Mouse (Mus musculus): ENCODE data around the gene Zbtb41. TPM values are rescaled to one million over a fixed set of nuclear protein-coding genes. Genes with fewer than 3 reads are reported as not detected.

Zbtb41 gene
- total RNA-seq (2021) (10 to 100 TPM; 20.5 to 23.4 TPM), polyA plus RNA-seq (2012; rRNA removed) (2.9 and 8.5 TPM in 2 replicates)
- long read RNA-seq, full-length matches to known transcripts, result 2 of 13 reads
- long read RNA-seq, partial matches to known transcripts, result 1 of 13 reads
- long read RNA-seq, other reads (novel, unspliced or antisense), result 10 of 13 reads

DNA sequence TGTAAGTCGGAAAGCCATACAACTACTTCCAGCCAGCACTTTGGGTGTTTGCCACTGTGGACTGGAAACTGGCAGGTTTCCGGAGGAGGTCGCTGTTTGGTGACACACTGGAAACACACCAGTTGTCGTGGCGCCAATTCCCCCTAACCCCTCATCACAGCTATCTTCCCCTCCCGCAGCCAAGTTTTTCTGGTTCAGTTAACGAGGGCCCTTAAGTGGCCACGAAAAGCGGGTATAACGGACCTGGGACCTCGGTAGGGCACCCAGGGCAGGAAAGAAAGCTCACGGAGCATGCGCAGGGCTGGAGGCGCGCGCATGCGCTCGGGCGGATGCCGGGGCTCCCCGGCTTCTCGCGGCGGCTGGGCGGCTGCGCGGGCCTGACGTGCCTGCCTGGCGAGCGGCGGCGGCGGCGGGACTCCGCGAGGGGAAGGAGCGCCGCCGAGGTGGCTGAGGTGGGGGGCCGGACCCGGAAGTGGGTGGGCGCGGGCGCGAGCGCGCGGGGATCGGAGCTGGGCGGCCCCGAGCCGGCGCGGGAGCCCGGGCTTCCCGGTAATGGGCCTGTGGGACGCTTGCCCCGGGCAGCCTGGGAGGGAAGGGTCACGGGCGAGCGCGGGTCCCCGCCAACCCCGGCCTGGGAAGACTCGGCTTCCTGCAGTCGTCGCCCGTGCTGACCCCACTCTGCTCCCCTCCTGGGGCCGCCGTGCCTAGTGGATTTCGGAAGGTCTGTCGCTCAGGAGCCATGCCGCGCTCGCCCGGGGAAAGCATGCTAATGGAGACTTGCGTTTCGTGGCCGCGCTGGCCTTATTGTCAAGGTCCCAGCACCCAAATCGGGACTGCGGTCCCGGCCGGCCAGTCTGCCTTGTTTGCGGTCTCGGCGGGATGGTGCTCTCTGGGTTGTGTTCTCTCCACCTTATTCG, at the start of gene Zbtb41:
Zbtb41 (plus strand) TSS at position 414 of the 917 bp plus-strand sequence.
- H3K79me2 ChIP-seq (replicated peaks; ENCODE audit: control insufficient read depth, insufficient read depth, low read length), result peaks cover 2% of the 10 kb centered on the region; the same call in 1 of the 2 replicates
- H3K36me3 ChIP-seq (ENCODE audit: control insufficient read depth, insufficient read depth, low read length), result peaks cover 29% of the 10 kb centered on the region
- H3K4me1 ChIP-seq (ENCODE audit: control insufficient read depth, insufficient read depth, low read length), result peaks cover 17% of the 10 kb centered on the region
- intact Hi-C loops (cut with DNase I), result loop anchor here (10.0 kb wide), 1 partner anchor 577 kb away; the partner anchor contains the start of gene Lhx9
- H3K9ac ChIP-seq (ENCODE audit: low read depth, low read length), result peak within 1 kb of the TSS; percentile 91
- no peaks in the 10 kb centered on the region for H3K27me3 ChIP-seq (ENCODE audit: control insufficient read depth, insufficient read depth, low read length)
- H3K4me3 ChIP-seq, result peak within 1 kb of the TSS; percentile 88
- peak within 1 kb of the TSS; percentile 95 for H3K27ac ChIP-seq
- TF ChIP-seq CTCF (IDR thresholded peaks at IDR 0.05) (peak; percentile 71), POLR2A (IDR thresholded peaks at IDR 0.05; ENCODE audit: insufficient read depth, low read depth, low read length) (peak; percentile 83), EP300 (IDR thresholded peaks at IDR 0.05; ENCODE audit: insufficient read depth, low read depth, low read length) (0 out of 2 replicates have a peak, but pooled peaks have one; percentile 27)
- under 1% methylated on average over 71 of the region's 88 CpGs for WGBS
- peak; percentile 94 to 95 for DNase-seq

DNA sequence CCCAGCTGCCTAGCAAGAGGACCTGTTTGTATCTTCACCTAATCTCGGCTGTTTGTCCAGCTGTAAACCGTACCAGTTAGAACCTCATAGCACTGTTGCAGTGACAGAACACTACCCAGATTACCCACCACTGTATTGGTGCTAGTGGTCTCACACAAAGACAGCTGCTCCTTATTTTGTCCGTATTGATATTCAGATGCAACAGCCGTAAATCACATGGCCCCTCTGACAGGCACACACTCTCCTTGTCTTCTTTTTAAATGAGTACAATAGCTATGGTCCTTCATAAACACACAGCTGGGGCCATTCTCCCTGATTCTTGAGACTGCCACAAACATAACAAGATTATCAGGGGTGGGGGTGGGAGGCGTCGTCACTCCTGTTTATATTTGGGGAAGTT, 46.2 kb upstream of the Zbtb41 start:
- Histone ChIP-seq H3K4me3 (no peak overlapping the region), H3K27me3 (ENCODE audit: control insufficient read depth, insufficient read depth, low read length) (no peaks in the 10 kb centered on the region), H3K9ac (ENCODE audit: low read depth, low read length) (no peak overlapping the region), H3K27ac (no peak overlapping the region), H3K79me2 (replicated peaks; ENCODE audit: control insufficient read depth, insufficient read depth, low read length) (no peaks in the 10 kb centered on the region), H3K36me3 (ENCODE audit: control insufficient read depth, insufficient read depth, low read length) (no peaks in the 10 kb centered on the region), H3K4me1 (ENCODE audit: control insufficient read depth, insufficient read depth, low read length) (no peaks in the 10 kb centered on the region)
- TF ChIP-seq CTCF (IDR thresholded peaks at IDR 0.05), result no peak
- no peak for TF ChIP-seq EP300 (IDR thresholded peaks at IDR 0.05; ENCODE audit: insufficient read depth, low read depth, low read length)
- no peak for TF ChIP-seq POLR2A (IDR thresholded peaks at IDR 0.05; ENCODE audit: insufficient read depth, low read depth, low read length)
- DNase-seq, result no peak
- intact Hi-C loops (cut with DNase I), result no loop called here
- WGBS, result 48% methylated on average over 6 of the region's 6 CpGs

DNA sequence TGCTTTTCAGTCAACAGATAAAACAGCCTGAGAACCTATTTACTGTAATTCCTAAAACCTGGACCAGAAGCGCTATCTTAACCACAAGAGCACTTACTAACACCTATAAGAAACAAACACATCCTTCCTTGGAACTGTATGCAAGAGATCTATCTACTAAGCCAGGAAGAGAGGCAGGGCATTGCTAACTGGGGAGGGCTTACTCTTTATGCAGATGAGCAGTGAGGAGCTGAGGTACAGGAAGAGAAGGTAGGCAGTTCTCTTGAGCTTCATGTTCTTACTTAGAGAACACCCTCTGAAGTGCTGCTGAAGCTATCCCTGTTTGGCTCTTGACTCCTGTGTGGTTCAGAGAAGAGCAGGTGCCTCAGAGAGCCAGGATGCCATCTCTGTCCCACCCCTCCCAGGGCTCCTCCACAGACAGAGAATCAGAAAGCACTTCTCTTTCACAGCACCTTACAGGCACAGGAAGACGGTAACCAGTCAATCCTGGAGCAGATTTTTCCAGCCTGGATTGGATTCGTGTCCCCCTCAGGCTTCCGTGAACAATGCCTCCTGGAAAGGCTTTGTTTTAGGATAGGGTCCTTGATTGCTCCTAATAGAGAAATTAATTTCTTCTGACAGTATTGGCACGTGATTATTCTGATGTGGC, 45.3 kb upstream of the Zbtb41 start, which contains the start of gene Crb1:
Crb1 (minus strand) TSS at position 463 of the 649 bp plus-strand sequence.
- Histone ChIP-seq H3K9ac (ENCODE audit: low read depth, low read length) (no peak within 1 kb of the TSS), H3K4me3 (no peak within 1 kb of the TSS), H3K4me1 (ENCODE audit: control insufficient read depth, insufficient read depth, low read length) (no peaks in the 10 kb centered on the region), H3K27ac (no peak within 1 kb of the TSS), H3K79me2 (replicated peaks; ENCODE audit: control insufficient read depth, insufficient read depth, low read length) (no peaks in the 10 kb centered on the region), H3K36me3 (ENCODE audit: control insufficient read depth, insufficient read depth, low read length) (no peaks in the 10 kb centered on the region), H3K27me3 (ENCODE audit: control insufficient read depth, insufficient read depth, low read length) (no peaks in the 10 kb centered on the region)
- intact Hi-C loops (cut with DNase I), result no loop called here
- 12% methylated on average over 5 of the region's 5 CpGs for WGBS
- DNase-seq, result no peak
- TF ChIP-seq CTCF (IDR thresholded peaks at IDR 0.05), result no peak
- no peak for TF ChIP-seq POLR2A (IDR thresholded peaks at IDR 0.05; ENCODE audit: insufficient read depth, low read depth, low read length)
- no peak for TF ChIP-seq EP300 (IDR thresholded peaks at IDR 0.05; ENCODE audit: insufficient read depth, low read depth, low read length)

DNA sequence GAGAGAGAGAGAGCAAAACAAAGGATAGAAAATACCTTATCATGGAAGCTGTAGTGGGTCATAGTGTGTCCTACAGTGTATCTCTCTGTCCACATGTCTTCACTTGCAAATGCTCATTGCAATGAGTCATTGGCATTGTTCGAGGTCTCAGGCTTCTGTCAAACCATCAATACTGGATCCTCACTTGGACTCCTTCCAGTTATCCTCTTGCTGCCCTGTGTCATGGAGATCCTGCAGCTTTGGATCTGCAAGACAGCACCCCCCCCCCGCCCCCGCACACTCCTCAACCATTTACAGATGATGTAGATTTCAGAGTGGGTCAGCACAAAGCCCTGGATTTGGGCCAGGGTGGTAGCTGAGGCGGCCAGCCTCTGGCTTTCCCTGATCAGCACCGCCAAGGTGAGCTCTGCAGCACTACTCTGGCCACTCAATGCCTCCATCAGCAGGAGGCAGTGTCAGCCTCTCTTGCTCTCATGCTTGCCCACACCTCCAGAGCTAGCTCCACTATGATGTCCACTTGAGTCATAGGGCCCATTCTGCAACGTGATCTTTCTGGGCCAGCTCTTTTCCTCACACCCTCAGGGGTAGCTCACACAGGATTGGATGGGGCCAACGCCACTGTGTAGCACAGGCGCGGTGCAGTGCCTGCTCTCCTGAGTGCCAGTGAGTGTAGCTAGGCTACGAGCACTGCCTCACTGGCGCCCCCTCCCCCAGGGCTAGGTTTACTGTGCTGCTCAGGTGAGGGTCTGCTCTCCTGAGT, 43.0 kb upstream of the Zbtb41 start:
- Histone ChIP-seq H3K36me3 (ENCODE audit: control insufficient read depth, insufficient read depth, low read length) (no peaks in the 10 kb centered on the region), H3K4me3 (no peak overlapping the region), H3K79me2 (replicated peaks; ENCODE audit: control insufficient read depth, insufficient read depth, low read length) (no peaks in the 10 kb centered on the region), H3K27ac (no peak overlapping the region), H3K27me3 (ENCODE audit: control insufficient read depth, insufficient read depth, low read length) (no peaks in the 10 kb centered on the region), H3K4me1 (ENCODE audit: control insufficient read depth, insufficient read depth, low read length) (no peaks in the 10 kb centered on the region), H3K9ac (ENCODE audit: low read depth, low read length) (no peak overlapping the region)
- no peak for DNase-seq
- 18% methylated on average over 11 of the region's 11 CpGs for WGBS
- no peak for TF ChIP-seq EP300 (IDR thresholded peaks at IDR 0.05; ENCODE audit: insufficient read depth, low read depth, low read length)
- TF ChIP-seq CTCF (IDR thresholded peaks at IDR 0.05), result no peak
- no peak for TF ChIP-seq POLR2A (IDR thresholded peaks at IDR 0.05; ENCODE audit: insufficient read depth, low read depth, low read length)
- intact Hi-C loops (cut with DNase I), result no loop called here

DNA sequence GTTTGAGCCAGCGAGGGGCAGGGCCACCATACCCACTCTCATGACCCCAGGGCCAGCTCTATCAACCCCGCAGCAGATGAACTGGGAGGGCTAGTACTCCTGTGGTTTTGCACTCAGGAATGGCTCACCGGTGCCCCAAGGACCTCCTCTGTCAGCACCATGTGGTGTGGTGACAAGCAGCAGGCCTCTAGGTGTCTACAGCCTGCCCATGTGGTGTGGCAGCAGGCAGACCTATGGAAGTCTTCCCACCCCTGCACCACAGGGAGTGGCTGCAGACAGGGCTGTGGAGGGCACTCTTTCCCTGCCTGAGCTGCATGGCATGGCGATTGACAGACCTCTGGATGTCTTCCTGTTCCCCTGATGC, 42.5 kb upstream of the Zbtb41 start:
- no peak overlapping the region for H3K9ac ChIP-seq (ENCODE audit: low read depth, low read length)
- no peak overlapping the region for H3K4me3 ChIP-seq
- H3K36me3 ChIP-seq (ENCODE audit: control insufficient read depth, insufficient read depth, low read length), result no peaks in the 10 kb centered on the region
- no peaks in the 10 kb centered on the region for H3K4me1 ChIP-seq (ENCODE audit: control insufficient read depth, insufficient read depth, low read length)
- 9% methylated on average over 4 of the region's 4 CpGs for WGBS
- no peaks in the 10 kb centered on the region for H3K27me3 ChIP-seq (ENCODE audit: control insufficient read depth, insufficient read depth, low read length)
- H3K79me2 ChIP-seq (replicated peaks; ENCODE audit: control insufficient read depth, insufficient read depth, low read length), result no peaks in the 10 kb centered on the region
- no peak for DNase-seq
- intact Hi-C loops (cut with DNase I), result no loop called here
- no peak overlapping the region for H3K27ac ChIP-seq
- TF ChIP-seq EP300 (IDR thresholded peaks at IDR 0.05; ENCODE audit: insufficient read depth, low read depth, low read length) (no peak), CTCF (IDR thresholded peaks at IDR 0.05) (no peak), POLR2A (IDR thresholded peaks at IDR 0.05; ENCODE audit: insufficient read depth, low read depth, low read length) (no peak)

Measured in heart, adult 2 months (tissue).